ENCODE assay signal across 10 mouse cellular contexts in genomic region chr6:84867114-84867513, GRCm38 (mm10).
DNase-seq lines count a peak whose midpoint lies in the region; ATAC-seq and TF ChIP-seq lines count a peak whose summit lies in the region.
"Had no signal": no experiment of that assay in that cellular context is flagged by ENCODE, and none has a peak within 500 bp of the region (broad histone marks: within the 10 kb centered on the region; RNA-seq: fewer than 3 reads in every experiment).

No protein-coding gene starts in this region.

- WGBS in midbrain, embryonic 15.5 days = 28% methylated on average over 4 of the region's 4 CpGs
- WGBS in midbrain, embryonic 10.5 days = 45% methylated on average over 4 of the region's 4 CpGs
- WGBS in hindbrain, embryonic 15.5 days = 12% methylated on average over 4 of the region's 4 CpGs
- 31% methylated on average over 4 of the region's 4 CpGs for WGBS in stomach, postnatal 0 days

- peaks cover 9% of the 10 kb centered on the region for H3K4me1 ChIP-seq in midbrain, embryonic 15.5 days
- H3K4me1 ChIP-seq in midbrain, embryonic 10.5 days = peaks cover 12% of the 10 kb centered on the region
- peaks cover 12% of the 10 kb centered on the region for H3K4me1 ChIP-seq in hindbrain, embryonic 15.5 days (replicated peaks)
- no peaks in the 10 kb centered on the region for H3K4me1 ChIP-seq in stomach, postnatal 0 days (replicated peaks; ENCODE audit: control insufficient read depth, insufficient read depth)

- no peak for TF ChIP-seq EP300 in stomach, postnatal 0 days (optimal IDR thresholded peaks at IDR 0.05)

- H3K4me2 ChIP-seq in midbrain, embryonic 15.5 days = no peak overlapping the region
- H3K4me2 ChIP-seq in hindbrain, embryonic 15.5 days = no peak overlapping the region
- H3K4me2 ChIP-seq in stomach, postnatal 0 days (replicated peaks; ENCODE audit: low read depth) = no peak overlapping the region

- no peaks in the 10 kb centered on the region for H3K27me3 ChIP-seq in midbrain, embryonic 15.5 days (replicated peaks)
- H3K27me3 ChIP-seq in midbrain, embryonic 10.5 days (ENCODE audit: low read depth, poor library complexity, severe bottlenecking) = no peaks in the 10 kb centered on the region
- H3K27me3 ChIP-seq in hindbrain, embryonic 15.5 days = no peaks in the 10 kb centered on the region
- H3K27me3 ChIP-seq in stomach, postnatal 0 days (ENCODE audit: control insufficient read depth, insufficient read depth, low read length) = no peaks in the 10 kb centered on the region

- H3K36me3 ChIP-seq in midbrain, embryonic 15.5 days (replicated peaks) = no peaks in the 10 kb centered on the region
- H3K36me3 ChIP-seq in midbrain, embryonic 10.5 days = no peaks in the 10 kb centered on the region
- no peaks in the 10 kb centered on the region for H3K36me3 ChIP-seq in hindbrain, embryonic 15.5 days
- H3K36me3 ChIP-seq in stomach, postnatal 0 days (ENCODE audit: control insufficient read depth, insufficient read depth, low read length) = no peaks in the 10 kb centered on the region

- 0 out of 2 replicates have a peak, but pooled peaks have one; percentile 42 for ATAC-seq in midbrain, embryonic 15.5 days (replicated peaks)
- ATAC-seq in hindbrain, embryonic 15.5 days (ENCODE audit: low FRiP score, low read depth) = peak; percentile 59; the same call in 1 of the 2 replicates
- no peak for ATAC-seq in stomach, postnatal 0 days (ENCODE audit: low FRiP score, low TSS enrichment)
- no peak for ATAC-seq in frontal cortex, adult (ENCODE audit: low TSS enrichment)

- intact Hi-C loops in left cerebral cortex, postnatal 25 days (cut with DNase I) = no loop called here

- H3K9ac ChIP-seq in midbrain, embryonic 15.5 days = no peak overlapping the region
- H3K9ac ChIP-seq in hindbrain, embryonic 15.5 days = no peak overlapping the region
- no peak overlapping the region for H3K9ac ChIP-seq in stomach, postnatal 0 days (ENCODE audit: low read length)

- no peak for DNase-seq in midbrain, embryonic 10.5 days (ENCODE audit: low spot score)
- peak; percentile 39 for DNase-seq in embryo, embryonic 9.5 days (ENCODE audit: extremely low spot score)
- DNase-seq in stomach, postnatal 0 days (ENCODE audit: low spot score) = no peak
- no peak for DNase-seq in spleen, adult 18-20 months
- no peak for DNase-seq in left cerebral cortex, postnatal 25 days (ENCODE audit: low spot score in 2 of 2)
- DNase-seq: gastrocnemius, postnatal 14 days had no signal

- H3K27ac ChIP-seq in midbrain, embryonic 15.5 days = no peak overlapping the region; the same call in 1 of the 2 replicates
- no peak overlapping the region for H3K27ac ChIP-seq in midbrain, embryonic 10.5 days (replicated peaks)
- peak overlapping the region; percentile 10; the same call in 1 of the 2 replicates for H3K27ac ChIP-seq in hindbrain, embryonic 15.5 days (replicated peaks)
- H3K27ac ChIP-seq in stomach, postnatal 0 days (replicated peaks) = no peak overlapping the region
- H3K27ac ChIP-seq: macrophage had no signal

- peak; percentile 27 for TF ChIP-seq CTCF in stomach, postnatal 0 days (IDR thresholded peaks at IDR 0.05; ENCODE audit: low read depth)

- no peak overlapping the region for H3K4me3 ChIP-seq in midbrain, embryonic 15.5 days
- no peak overlapping the region for H3K4me3 ChIP-seq in midbrain, embryonic 10.5 days
- H3K4me3 ChIP-seq in hindbrain, embryonic 15.5 days = no peak overlapping the region
- H3K4me3 ChIP-seq in stomach, postnatal 0 days (ENCODE audit: low read depth, low read length) = no peak overlapping the region

- no peaks in the 10 kb centered on the region for H3K9me3 ChIP-seq in midbrain, embryonic 15.5 days
- H3K9me3 ChIP-seq in midbrain, embryonic 10.5 days (replicated peaks) = no peaks in the 10 kb centered on the region
- no peaks in the 10 kb centered on the region for H3K9me3 ChIP-seq in hindbrain, embryonic 15.5 days
- no peaks in the 10 kb centered on the region for H3K9me3 ChIP-seq in stomach, postnatal 0 days (ENCODE audit: control insufficient read depth, low read length)

Comparison
In these comparisons a context has a peak if more than half of its experiments do, and no peak if none do; other contexts are left out.
1. ATAC-seq: peak in midbrain, embryonic 15.5 days (single experiment) and hindbrain, embryonic 15.5 days (single experiment); none in stomach, postnatal 0 days (single experiment) and frontal cortex, adult (single experiment).